Mouse (Mus musculus): Measurements from ENCODE around the gene Pbx2.

The Pbx2 gene

GRCm38 (mm10) chr17:34582528-34582927, 8.5 kb upstream of the Pbx2 start:
- DNase-seq (ENCODE audit: low read depth), result no peak

- DNase-seq (ENCODE audit: low read depth), result no peak
Observed at GRCm38 (mm10) chr17:34583397-34583796, 7.7 kb upstream of the Pbx2 start.

GRCm38 (mm10) chr17:34583819-34584218, 7.2 kb upstream of the Pbx2 start:
- DNase-seq (ENCODE audit: low read depth), result no peak

GRCm38 (mm10) chr17:34585121-34585520, 5.9 kb upstream of the Pbx2 start:
- DNase-seq (ENCODE audit: low read depth), result no peak

DNA sequence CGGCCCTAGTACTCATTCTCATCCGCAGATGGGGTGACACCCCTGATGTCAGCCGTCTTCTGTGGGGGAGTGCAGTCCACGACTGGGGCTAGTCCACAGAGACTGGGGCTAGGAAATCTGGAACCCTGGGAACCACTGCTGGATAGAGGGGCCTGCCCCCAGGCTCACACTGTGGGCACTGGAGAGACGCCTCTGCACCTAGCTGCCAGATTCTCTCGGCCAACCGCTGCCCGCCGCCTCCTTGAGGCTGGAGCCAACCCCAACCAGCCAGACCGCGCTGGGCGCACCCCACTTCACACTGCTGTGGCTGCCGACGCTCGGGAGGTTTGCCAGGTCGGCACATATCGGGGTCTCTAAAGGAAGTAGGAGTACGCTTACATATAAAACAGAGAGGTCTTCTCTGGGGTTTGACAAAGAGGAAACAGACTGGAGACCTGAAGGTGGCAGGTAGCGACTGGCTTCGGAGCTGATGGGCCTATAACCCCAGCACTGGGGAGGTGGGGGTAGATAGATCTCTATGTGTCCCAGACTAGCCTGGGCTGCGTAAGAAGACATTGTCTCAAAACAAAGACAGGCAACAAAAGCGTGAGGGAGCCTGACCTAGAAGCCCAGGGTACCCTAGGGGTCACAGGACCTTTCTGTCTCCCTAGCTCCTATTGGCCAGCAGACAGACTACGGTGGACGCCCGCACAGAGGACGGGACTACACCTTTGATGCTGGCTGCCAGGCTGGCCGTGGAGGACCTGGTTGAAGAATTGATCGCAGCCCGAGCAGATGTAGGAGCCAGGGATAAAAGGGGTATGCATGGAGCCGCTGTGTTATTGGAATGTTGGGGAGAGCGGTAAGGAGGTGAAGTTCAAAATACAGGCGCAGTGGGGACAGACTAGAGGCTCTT, 4.9 kb upstream of the Pbx2 start:
- DNase-seq (ENCODE audit: low read depth), result no peak

DNA sequence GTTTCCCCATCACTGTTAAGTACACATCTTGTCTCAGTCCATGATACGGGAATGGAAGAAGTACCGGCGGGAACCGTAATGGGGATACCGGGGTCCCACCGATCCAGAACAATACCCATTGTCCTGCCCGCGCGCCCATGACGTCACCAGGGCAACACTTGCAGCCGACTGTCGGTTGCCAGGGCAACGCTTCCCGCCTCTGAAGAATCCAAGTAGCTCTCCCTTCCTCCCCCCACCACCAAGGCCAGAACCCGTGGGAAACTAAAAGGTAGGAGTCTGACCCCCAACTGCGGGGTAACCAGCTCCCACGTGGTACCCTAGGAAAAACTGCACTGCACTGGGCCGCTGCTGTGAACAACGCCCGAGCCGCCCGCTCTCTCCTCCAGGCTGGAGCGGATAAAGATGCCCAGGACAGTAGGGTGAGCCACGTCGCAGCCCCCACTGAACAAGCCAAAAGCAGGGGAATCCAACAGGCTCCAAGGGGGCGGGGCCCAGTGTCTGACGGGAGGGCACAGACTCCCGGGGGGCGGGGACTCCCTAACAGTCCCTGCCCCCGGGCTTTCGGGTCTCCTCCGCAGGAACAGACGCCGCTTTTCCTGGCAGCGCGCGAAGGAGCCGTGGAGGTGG, 4.2 kb upstream of the Pbx2 start:
- no peak for DNase-seq (ENCODE audit: low read depth)

- DNase-seq (ENCODE audit: low read depth), result peak; percentile 91
Observed at GRCm38 (mm10) chr17:34587423-34587811, 3.6 kb upstream of the Pbx2 start.

DNA sequence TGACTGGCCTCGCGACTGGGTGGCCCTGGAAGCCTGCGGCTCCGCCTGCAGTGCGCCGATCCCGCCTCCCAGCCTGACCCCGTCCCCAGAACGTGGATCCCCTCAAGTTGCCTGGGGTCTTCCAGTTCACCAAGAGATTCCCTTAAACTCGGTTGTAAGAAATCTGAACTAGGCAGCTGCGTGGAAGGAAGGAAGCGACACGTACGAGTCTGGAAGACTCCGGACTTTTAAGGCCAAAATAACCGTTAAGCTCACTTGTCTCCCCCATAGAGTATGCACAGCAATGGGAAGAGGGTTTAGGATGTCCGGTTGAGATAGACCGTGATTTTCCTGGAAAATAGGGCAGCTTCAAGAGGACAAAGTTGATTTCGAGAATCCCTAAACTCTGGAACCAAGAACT, 3.3 kb upstream of the Pbx2 start:
- no peak for DNase-seq (ENCODE audit: low read depth)

DNA sequence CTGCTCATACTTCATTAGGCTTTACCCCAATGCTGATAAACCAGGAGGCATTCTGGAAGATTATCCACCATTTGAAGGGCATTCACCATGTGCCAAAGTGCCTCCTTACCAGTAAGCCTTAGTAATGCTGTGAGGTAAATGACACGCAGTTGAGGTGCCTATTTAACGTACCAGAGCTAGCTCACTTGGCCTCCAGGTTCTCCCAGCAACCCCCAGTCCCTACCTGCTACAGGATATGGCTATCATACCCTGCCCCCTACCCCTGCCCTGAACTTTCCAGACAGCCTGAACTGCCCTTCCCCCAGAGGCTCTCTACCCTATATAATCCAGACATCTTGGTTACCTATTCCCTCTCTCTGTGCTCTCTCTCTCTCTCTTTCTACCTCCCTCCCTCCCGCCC, 2.3 kb upstream of the Pbx2 start:
- no peak for DNase-seq (ENCODE audit: low read depth)

DNA sequence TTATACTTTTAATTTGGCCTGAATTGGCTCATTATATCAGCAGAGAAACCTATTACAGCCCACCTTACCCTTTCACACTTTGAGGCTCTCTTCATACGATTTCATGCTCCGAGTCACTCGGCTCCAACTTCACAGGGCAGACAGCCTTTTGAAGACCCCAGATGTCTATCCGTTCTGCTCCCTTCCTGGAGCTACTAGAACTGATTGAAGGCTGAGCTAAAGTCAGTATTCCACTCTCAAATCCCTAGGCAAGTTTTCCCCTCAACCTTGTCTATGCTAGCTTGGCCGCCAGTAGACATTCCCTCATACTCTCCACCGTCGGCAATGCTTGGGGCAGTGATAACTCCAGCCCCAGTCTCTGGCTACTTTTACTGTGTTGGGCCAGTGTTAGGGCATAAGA, 1.9 kb upstream of the Pbx2 start:
- no peak for DNase-seq (ENCODE audit: low read depth)

GRCm38 (mm10) chr17:34589681-34590101, 1.4 kb upstream of the Pbx2 start, which contains the start of gene Gpsm3:
TSS of gene Gpsm3 (plus strand) at chr17:34589806.
- DNase-seq (ENCODE audit: low read depth), result no peak

GRCm38 (mm10) chr17:34590154-34590987, 695 bp upstream of the Pbx2 start:
- DNase-seq (ENCODE audit: low read depth), result no peak

- no peak for DNase-seq (ENCODE audit: low read depth)
Observed at GRCm38 (mm10) chr17:34591994-34592375, 919 bp downstream of the Pbx2 start.

DNA sequence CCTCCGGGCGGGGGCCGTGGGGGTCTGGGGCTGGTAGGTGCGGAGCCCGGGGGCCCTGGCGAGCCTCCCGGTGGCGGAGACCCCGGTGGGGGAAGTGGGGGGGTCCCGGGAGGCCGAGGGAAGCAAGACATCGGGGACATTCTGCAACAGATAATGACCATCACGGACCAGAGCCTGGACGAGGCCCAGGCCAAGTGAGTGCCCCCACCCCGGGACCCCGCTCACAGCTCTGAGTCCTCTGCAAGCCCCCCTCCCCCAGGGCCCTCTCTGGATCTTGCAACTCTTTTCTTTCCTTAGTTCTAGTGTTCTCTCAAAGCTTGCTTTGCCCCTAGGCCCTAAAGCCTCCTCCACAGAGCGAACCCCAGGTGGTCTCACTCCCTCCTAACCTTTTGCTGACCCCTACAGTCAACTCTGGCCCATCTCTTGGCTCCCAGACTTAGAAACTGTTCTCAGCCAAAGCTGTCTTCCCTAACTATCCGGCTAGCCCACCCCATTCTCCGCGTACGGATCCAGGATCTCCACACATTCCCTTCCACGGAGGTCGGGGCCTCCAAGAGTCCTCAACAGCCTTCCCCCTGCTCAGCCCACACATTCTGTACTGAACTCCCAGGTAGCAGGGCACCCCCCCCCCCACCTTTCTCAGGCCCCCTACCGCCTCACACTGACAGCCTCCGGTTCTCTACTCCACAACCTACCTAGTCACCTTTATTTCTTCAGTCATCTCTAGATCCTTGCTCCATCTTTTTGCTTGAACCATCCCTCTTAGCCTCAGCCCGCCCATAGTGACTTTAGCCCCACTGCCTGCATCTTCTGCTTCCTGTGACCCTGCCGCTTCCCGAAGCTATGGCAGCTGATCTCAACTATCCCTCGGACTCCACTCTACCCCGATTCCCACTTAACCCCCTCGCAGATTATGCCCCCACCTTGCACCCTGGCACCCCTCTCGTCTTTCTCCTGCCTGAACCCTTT, 1.8 kb downstream of the Pbx2 start:
- no peak for DNase-seq (ENCODE audit: low read depth)

- DNase-seq (ENCODE audit: low read depth), result no peak
Observed at GRCm38 (mm10) chr17:34593752-34594525, 2.9 kb downstream of the Pbx2 start.

DNA sequence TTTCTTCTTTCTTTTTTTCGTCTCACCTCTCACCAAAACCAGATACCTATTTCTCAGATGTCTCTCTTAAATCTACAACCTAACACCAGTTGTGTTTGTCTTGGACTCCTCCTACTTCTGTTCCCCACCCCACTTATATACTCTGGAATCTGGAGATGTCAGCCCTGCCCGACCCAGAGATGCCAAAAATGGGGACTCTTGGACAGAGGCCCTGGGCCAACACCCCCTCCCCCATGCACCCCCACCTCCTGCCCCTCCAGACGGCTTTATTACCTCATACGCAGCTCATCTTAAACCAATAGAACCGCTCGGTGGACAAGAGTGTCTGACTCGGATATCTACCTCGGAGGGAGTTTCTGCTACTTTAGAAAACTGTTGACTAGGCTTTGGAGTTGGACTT, 5.0 kb downstream of the Pbx2 start:
- no peak for DNase-seq (ENCODE audit: low read depth)

- DNase-seq (ENCODE audit: low read depth), result no peak
Observed at GRCm38 (mm10) chr17:34597566-34598095, 6.6 kb downstream of the Pbx2 start, which contains the start of gene Ager. TSS of gene Ager (plus strand) at chr17:34597862.

DNA sequence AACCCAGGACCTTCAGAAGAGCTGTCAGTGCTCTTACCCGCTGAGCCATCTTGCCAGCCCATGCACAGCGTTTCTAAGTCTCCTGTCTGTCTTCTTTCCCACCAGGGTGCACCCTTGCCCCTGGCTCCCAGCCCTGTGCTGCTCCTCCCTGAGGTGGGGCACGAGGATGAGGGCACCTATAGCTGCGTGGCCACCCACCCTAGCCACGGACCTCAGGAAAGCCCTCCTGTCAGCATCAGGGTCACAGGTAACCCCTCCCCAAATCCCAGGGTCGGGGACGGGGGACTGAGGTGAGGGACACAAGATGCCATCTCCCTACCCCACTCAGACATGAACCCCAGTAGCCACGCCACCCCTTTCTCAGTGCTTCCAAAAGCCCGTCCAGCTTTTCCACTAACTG, 8.8 kb downstream of the Pbx2 start:
- no peak for DNase-seq (ENCODE audit: low read depth)

GRCm38 (mm10) chr17:34601796-34602195, 10.7 kb downstream of the Pbx2 start:
- DNase-seq (ENCODE audit: low read depth), result no peak

DNA sequence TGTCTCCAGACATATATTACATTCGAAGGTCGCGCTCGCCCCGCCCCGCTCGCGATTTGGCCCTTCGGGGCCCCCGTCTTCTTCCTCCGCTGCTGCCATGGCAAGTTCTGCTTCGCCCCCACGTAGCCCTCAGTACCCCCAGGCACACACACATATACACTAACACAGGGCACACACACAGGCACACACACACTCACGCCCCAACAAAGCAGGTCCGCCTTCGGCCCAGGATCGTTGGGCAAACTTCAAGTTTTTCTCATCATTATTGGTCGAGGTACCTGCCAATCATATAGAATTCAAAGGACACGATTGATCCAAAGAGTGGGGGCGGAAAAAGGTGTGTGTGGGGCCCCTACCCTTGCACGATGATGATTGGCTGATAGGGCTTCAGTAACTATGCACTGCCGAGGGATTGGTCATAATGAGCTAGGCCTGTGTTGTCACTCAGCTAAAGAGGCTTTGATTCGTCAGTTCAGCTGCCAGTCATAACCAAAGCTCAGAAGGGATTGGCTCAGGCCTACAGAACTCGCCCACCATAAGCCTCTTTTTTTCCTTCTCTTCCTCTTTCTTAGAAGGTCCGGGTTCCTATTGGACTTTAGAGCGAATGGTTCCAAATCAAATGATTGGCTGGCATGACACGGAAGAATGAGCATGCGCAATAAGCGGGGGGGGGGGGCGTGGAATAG, 12.5 kb downstream of the Pbx2 start, which contains the start of gene Rnf5:
Gene Rnf5, minus strand, starts transcription at position 316 of the 686 bp plus-strand sequence.
- peak; percentile 100 for DNase-seq (ENCODE audit: low read depth)
